Mouse (Mus musculus) limb, embryonic 14.5 days (tissue): Measurements from ENCODE around the gene A030014E15Rik. TPM values are rescaled to one million over a fixed set of nuclear protein-coding genes. Genes with fewer than 3 reads are reported as not detected.
"Not testable (repeated sequence)": the region's sequence is repeated elsewhere in the genome, so short reads cannot be mapped to it uniquely, and the experiment has no call there.

Experiments used
- ATAC-seq: fragments of 200-750 bp; cut with Nextera tagmentation; 2 replicates; pipeline ENCODE4 v1.8.0; 2017; ENCODE audit warnings: low read depth, moderate number of reproducible peaks, moderate TSS enrichment; ENCODE audit not compliant: low FRiP score
- DNase-seq: peaks from one replicate; pipeline ENCODE4 v3.0.0-alpha.2; 2015; ENCODE audit warnings: low spot score
- H3K27ac ChIP-seq: fragments of 300-500 bp; sonication (generic); replicated peaks from 2 replicates; pipeline ENCODE4 v1.5.1; 2014; ENCODE audit warnings: low read depth, mild to moderate bottlenecking, low read length, moderate library complexity, mixed read lengths
- H3K27me3 ChIP-seq: fragments of 300-500 bp; sonication (generic); 2 replicates; pipeline ENCODE4 v1.6.1; 2014; ENCODE audit warnings: low read length, mixed read lengths; ENCODE audit not compliant: control insufficient read depth, insufficient read depth
- H3K36me3 ChIP-seq: fragments of 300-500 bp; sonication (generic); 2 replicates; pipeline ENCODE4 v1.6.1; 2014; ENCODE audit warnings: mild to moderate bottlenecking, low read length, moderate library complexity, mixed read lengths; ENCODE audit not compliant: control insufficient read depth, insufficient read depth
- H3K4me1 ChIP-seq: fragments of 300-500 bp; sonication (generic); 2 replicates; pipeline ENCODE4 v1.6.1; 2014; ENCODE audit warnings: antibody characterized with exemption, low read length, mixed read lengths; ENCODE audit not compliant: control insufficient read depth, insufficient read depth
- H3K4me2 ChIP-seq: fragments of 300-500 bp; sonication (generic); replicated peaks from 2 replicates; pipeline ENCODE4 v1.6.1; 2014; ENCODE audit warnings: low read depth, mild to moderate bottlenecking, low read length, moderate library complexity; ENCODE audit not compliant: severe bottlenecking
- H3K4me3 ChIP-seq: fragments of 300-500 bp; sonication (generic); replicated peaks from 2 replicates; pipeline ENCODE4 v1.5.1; 2014; ENCODE audit warnings: low read length
- H3K9ac ChIP-seq: fragments of 300-500 bp; sonication (generic); 2 replicates; pipeline ENCODE4 v1.6.1; 2014; ENCODE audit warnings: mild to moderate bottlenecking, low read depth, low read length, moderate library complexity; ENCODE audit not compliant: severe bottlenecking
- H3K9me3 ChIP-seq: fragments of 300-500 bp; sonication (generic); 2 replicates; pipeline ENCODE4 v1.6.1; 2016; ENCODE audit warnings: low read length; ENCODE audit not compliant: control insufficient read depth
- POLR2A ChIP-seq: fragments of 200-500 bp; IDR thresholded peaks from 2 replicates; pipeline ENCODE4 v1.8.0; 2012; ENCODE audit warnings: inconsistent platforms, mild to moderate bottlenecking, moderate library complexity, borderline replicate concordance; ENCODE audit not compliant: insufficient read depth, insufficient read length; ENCODE audit errors: extremely low read depth
- WGBS: fragments of 180-500 bp; shearing (Covaris S2); extraction: QIAGEN DNeasy Blood & Tissue Kit; methylation state at CpG from one replicate; pipeline ENCODE4 v1.1.7; 2014; 5-methylcytosine and 5-hydroxymethylcytosine counted together
- polyA plus RNA-seq, 2 experiments: library from polyadenylated mRNA; depleted of rRNA in 1 of 2; stranded (reverse) in 1 of 2; unstranded in 1 of 2; fragments of >200 nt; fragmentation: Nextera tagmentation in 1 of 2; extraction: Ambion mirVana in 1 of 2; gene quantifications; 2 replicates each; pipeline versions ENCODE4 v1.2.1 to v1.2.3; 2012 to 2014

The A030014E15Rik gene
- polyA plus RNA-seq, 2 experiments, result not detected

GRCm38 (mm10) chr1:82946029-82946428, 21.3 kb downstream of the A030014E15Rik start:
- not testable (repeated sequence) for H3K36me3 ChIP-seq, H3K9me3 ChIP-seq, H3K4me2 ChIP-seq, H3K9ac ChIP-seq, H3K27ac ChIP-seq, H3K4me1 ChIP-seq, ATAC-seq, H3K4me3 ChIP-seq, H3K27me3 ChIP-seq, DNase-seq
- 100% methylated on average over 2 of the region's 2 CpGs for WGBS

- TF ChIP-seq POLR2A, result no peak
- no peak overlapping the region for H3K9ac ChIP-seq
- no peaks in the 10 kb centered on the region for H3K9me3 ChIP-seq
- H3K4me1 ChIP-seq, result no peaks in the 10 kb centered on the region
- no peaks in the 10 kb centered on the region for H3K36me3 ChIP-seq
- H3K27me3 ChIP-seq, result no peaks in the 10 kb centered on the region
- no peak overlapping the region for H3K4me2 ChIP-seq
- DNase-seq (no peak), ATAC-seq (no peak)
- WGBS, result 77% methylated on average over 2 of the region's 2 CpGs
- H3K4me3 ChIP-seq, result no peak overlapping the region
- H3K27ac ChIP-seq, result no peak overlapping the region
These were observed 23.9 kb downstream of the A030014E15Rik start for GRCm38 (mm10) chr1:82948601-82949000.

- not testable (repeated sequence) for H3K4me2 ChIP-seq, H3K9ac ChIP-seq, H3K4me1 ChIP-seq, H3K36me3 ChIP-seq, H3K27ac ChIP-seq, H3K9me3 ChIP-seq, H3K4me3 ChIP-seq, ATAC-seq, H3K27me3 ChIP-seq, DNase-seq
These were observed 31.2 kb downstream of the A030014E15Rik start, which contains the start of gene Gm7544 for GRCm38 (mm10) chr1:82955913-82956312. TSS of gene Gm7544 (minus strand) at chr1:82956013.

- Histone ChIP-seq H3K9ac (no peak within 1 kb of the TSS), H3K4me1 (no peaks in the 10 kb centered on the region), H3K4me3 (no peak within 1 kb of the TSS), H3K27me3 (no peaks in the 10 kb centered on the region), H3K9me3 (no peaks in the 10 kb centered on the region), H3K27ac (no peak within 1 kb of the TSS), H3K36me3 (no peaks in the 10 kb centered on the region), H3K4me2 (no peak within 1 kb of the TSS)
- no peak for TF ChIP-seq POLR2A
- DNase-seq (no peak), ATAC-seq (no peak)
- 92% methylated on average over 11 of the region's 11 CpGs for WGBS
These were observed 35.2 kb downstream of the A030014E15Rik start, which contains the start of gene Gm47955 for GRCm38 (mm10) chr1:82959870-82960385. TSS of gene Gm47955 (plus strand) at chr1:82960286.

GRCm38 (mm10) chr1:82966413-82966812, 41.7 kb downstream of the A030014E15Rik start:
- 72% methylated on average over 3 of the region's 3 CpGs for whole genome bisulfite sequencing
- Histone ChIP-seq H3K4me2 (no peak overlapping the region), H3K36me3 (no peaks in the 10 kb centered on the region), H3K4me1 (no peaks in the 10 kb centered on the region), H3K27me3 (no peaks in the 10 kb centered on the region), H3K4me3 (no peak overlapping the region), H3K9ac (no peak overlapping the region), H3K27ac (no peak overlapping the region), H3K9me3 (no peaks in the 10 kb centered on the region)
- no peak for DNase-seq
- TF ChIP-seq POLR2A, result no peak
- ATAC-seq, result no peak

GRCm38 (mm10) chr1:82972046-82972445, 47.3 kb downstream of the A030014E15Rik start:
- WGBS, result 47% methylated on average over 4 of the region's 4 CpGs
- H3K4me1 ChIP-seq, result no peaks in the 10 kb centered on the region

More at GRCm38 (mm10) chr1:82972046-82972445, 47.3 kb downstream of the A030014E15Rik start:
- no peaks in the 10 kb centered on the region for H3K27me3 ChIP-seq
- H3K9me3 ChIP-seq, result no peaks in the 10 kb centered on the region
- H3K4me2 ChIP-seq, result no peak overlapping the region
- no peak overlapping the region for H3K27ac ChIP-seq
- no peak overlapping the region for H3K9ac ChIP-seq
- no peak overlapping the region for H3K4me3 ChIP-seq
- no peak for TF ChIP-seq POLR2A
- no peak for DNase-seq
- H3K36me3 ChIP-seq, result no peaks in the 10 kb centered on the region
- ATAC-seq, result no peak
